Mouse (Mus musculus) lung, postnatal 0 days (tissue): ENCODE data around the gene Slc7a6.

Experiments used
- CTCF ChIP-seq: IDR thresholded peaks from 2 replicates; pipeline ENCODE4 v1.5.1; 2016; ENCODE audit warnings: antibody characterized with exemption, mild to moderate bottlenecking
- EP300 ChIP-seq: IDR thresholded peaks from 2 replicates; pipeline ENCODE4 v1.6.1; 2016; ENCODE audit warnings: antibody characterized with exemption, mild to moderate bottlenecking, control low read depth

DNA sequence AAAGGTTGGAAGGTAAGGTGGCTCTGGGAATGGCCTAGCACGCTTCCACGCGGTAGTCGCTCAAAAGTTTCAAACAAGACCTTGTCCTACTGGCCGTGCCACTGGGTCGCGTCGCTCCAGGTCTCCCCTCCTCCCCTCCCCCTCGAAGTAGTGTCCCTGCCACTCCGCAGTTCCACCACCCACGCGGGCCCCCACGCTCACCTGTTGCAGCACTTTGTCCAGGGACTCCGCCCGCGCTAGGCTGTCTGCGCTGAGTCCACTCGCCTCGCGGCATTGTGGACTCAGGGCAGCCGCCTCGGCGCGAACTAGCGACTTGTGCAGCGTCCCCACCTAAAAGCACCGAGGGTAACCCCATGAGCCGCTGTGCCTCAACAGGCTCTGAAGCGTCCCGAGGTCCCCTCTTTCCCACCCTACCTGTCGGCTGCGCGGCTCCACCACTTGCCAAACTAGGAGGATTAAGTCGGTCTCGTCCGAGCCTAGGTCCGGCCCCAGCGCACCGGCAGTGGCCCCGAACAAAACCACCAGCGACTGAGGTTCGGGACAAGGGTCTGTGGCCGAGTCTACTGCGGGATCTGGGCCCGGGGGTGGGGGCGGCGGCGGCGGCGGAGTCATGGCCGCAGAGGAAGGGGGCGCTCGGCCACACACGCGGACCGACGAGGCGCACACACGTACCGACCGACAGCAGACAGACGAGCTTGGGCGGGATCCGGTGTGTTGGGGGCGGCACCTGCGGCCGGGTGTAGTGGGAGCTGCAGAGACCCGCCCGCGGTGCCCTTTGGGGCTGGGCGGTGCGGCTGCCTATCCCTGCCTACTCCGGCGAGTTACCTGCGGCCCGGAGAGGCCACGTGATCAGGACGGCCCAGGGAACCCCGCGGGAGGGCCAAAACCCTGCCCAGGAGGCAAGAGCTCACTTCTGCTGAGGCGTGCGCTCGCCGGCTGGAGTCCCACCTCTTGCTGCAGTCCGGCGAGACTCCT, 32.2 kb upstream of the Slc7a6 start, which contains the start of gene Esrp2:
- TF ChIP-seq CTCF (peak; percentile 39), EP300 (no peak)
